Mouse (Mus musculus) neutrophil, adult 65 days (primary cell): ENCODE measurements around the gene Rtp2. TPM values are rescaled to one million over a fixed set of nuclear protein-coding genes. Genes with fewer than 3 reads are reported as not detected.

Experiments used
- total RNA-seq: library from RNA; stranded (reverse); gene quantifications from 2 replicates; pipeline ENCODE4 v1.2.4, GENCODE M21; 2023

Rtp2 gene
- not detected in 2 replicates for total RNA-seq

GRCm38 (mm10) chr16:23932294-23932693 lies at the start of gene Rtp2:
Gene Rtp2 (minus strand): TSS chr16:23932394.

DNA sequence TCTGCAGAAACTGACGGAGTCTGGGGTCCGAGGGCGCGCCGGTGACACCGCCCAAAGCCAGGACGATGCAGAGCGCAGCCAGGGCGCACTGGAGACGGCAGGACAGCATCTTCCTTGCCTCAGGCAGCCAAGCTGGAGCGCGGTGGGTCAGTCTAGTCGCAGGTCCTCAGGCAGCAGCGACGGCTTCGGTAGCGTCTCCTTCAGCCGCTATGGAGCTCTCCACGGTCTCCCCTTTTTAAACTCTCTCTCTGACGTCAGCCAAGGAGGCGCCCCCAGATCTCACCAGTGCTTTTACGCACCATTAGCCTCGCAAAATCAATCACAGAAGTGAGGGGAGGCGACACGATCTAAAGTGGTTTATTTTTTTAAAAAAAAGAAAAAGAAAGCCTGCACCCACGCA lies 41.6 kb downstream of the Rtp2 start, which contains the start of gene Sst:
Gene Sst (minus strand): TSS at position 323 of the 400 bp plus-strand sequence.

Other genes starting within 250 kb of the Rtp2 start
- not detected in 2 replicates for gene Sst, start 41.4 kb downstream of the Rtp2 start, total RNA-seq
- gene Gm37419, start 56.1 kb upstream of the Rtp2 start, total RNA-seq, result not detected in 2 replicates
- 60.7 and 65.1 TPM in 2 replicates for gene Bcl6, start 56.5 kb upstream of the Rtp2 start, total RNA-seq